Mouse (Mus musculus): ENCODE measurements around the gene Sephs2. TPM values are rescaled to one million over a fixed set of nuclear protein-coding genes. Genes with fewer than 3 reads are reported as not detected.

Sephs2 gene
- polyA plus RNA-seq, 1 experiment from 2014 or later = 104 TPM

DNA sequence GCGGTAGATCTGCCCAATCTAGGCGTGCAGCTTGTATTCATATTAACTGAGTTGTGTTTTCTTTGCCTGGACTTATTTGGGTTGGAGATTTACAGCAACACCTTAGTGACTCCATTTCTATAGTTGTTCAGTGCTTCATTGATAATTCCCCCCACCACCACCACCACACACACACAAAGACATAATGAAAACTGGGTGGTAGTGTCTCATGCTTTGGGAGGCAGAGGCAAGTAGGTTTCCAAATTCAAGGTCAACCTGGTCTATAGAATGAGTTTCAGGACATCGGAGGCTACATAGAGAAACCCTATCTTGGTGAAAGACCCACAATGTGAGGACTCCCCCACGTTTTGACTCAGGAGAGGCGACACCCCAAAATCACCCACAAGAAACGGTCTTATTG is 49.2 kb downstream of the Sephs2 start:
- H3K4me1 ChIP-seq (ENCODE audit: control insufficient read depth, insufficient read depth, low read length) = no peaks in the 10 kb centered on the region
- H3K9ac ChIP-seq (ENCODE audit: low read length) = no peak overlapping the region
- ATAC-seq (ENCODE audit: insufficient number of reproducible peaks, low FRiP score, low TSS enrichment, low read depth) = no peak
- no peak for DNase-seq (ENCODE audit: low spot score)
- no peaks in the 10 kb centered on the region for H3K27me3 ChIP-seq (ENCODE audit: control insufficient read depth, insufficient read depth, low read length)
- H3K9me3 ChIP-seq (ENCODE audit: control insufficient read depth, low read length) = no peaks in the 10 kb centered on the region; the same call in 1 of the 2 replicates
- H3K4me2 ChIP-seq (ENCODE audit: low read depth, severe bottlenecking) = no peak overlapping the region
- H3K27ac ChIP-seq (replicated peaks; ENCODE audit: low read depth, low read length) = no peak overlapping the region
- H3K4me3 ChIP-seq (ENCODE audit: low read depth, low read length) = no peak overlapping the region
- peaks cover 6% of the 10 kb centered on the region; the same call in 1 of the 2 replicates for H3K36me3 ChIP-seq (ENCODE audit: control insufficient read depth, insufficient read depth, low read length)
- WGBS = 88% methylated on average over 6 of the region's 6 CpGs

DNA sequence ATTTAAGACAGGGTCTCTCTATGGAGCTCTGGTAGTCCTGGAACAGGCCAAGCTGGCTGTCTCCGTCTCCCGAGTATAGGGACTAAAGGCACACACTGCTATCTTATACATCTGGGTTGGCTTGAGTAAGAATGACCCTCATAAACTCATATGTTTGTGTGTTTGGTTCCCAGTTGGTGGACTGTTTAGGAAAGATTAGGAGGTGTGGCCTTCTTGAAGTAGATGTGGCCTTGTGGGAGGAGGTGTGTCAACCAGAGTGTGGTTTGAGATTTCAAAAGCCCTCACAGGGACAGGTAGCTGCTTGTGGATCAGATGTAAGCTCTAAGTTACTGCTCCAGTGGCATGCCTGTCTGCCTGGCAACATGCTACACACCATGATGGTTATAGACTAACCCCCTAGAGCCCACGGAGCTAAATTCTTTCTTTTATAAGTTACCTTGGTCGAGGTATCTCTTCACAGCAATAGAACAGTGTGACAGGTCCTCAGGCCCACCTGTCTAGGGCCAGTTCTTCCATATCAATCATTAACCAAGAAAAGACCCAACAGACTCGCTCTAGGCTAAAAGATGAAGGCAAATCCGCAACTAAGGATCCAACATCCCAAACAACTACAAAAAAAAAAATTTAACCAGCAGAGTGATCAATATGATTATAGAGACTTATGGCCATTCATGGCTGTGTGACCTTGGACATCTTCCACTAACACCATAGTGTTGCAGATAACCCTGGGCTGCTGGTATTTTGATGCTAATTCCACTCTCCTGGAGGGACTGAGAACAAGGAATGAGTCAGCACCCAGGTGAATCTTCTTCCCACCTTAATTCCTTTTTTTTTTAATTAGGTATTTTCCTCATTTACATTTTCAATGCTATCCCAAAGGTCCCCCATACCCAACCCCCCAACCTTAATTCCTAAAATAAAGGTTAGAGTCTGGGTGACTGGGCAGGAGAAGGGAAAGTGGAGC is 50.1 kb downstream of the Sephs2 start:
- 79% methylated on average over 6 of the region's 6 CpGs for WGBS
- no peak overlapping the region for H3K4me2 ChIP-seq (ENCODE audit: low read depth, severe bottlenecking)
- DNase-seq (ENCODE audit: low spot score) (no peak), ATAC-seq (ENCODE audit: insufficient number of reproducible peaks, low FRiP score, low TSS enrichment, low read depth) (no peak)
- peaks cover under 1% of the 10 kb centered on the region; the same call in 1 of the 2 replicates for H3K36me3 ChIP-seq (ENCODE audit: control insufficient read depth, insufficient read depth, low read length)
- no peaks in the 10 kb centered on the region for H3K4me1 ChIP-seq (ENCODE audit: control insufficient read depth, insufficient read depth, low read length)
- no peak overlapping the region for H3K9ac ChIP-seq (ENCODE audit: low read length)
- H3K27me3 ChIP-seq (ENCODE audit: control insufficient read depth, insufficient read depth, low read length) = no peaks in the 10 kb centered on the region
- H3K27ac ChIP-seq (replicated peaks; ENCODE audit: low read depth, low read length) = no peak overlapping the region
- H3K9me3 ChIP-seq (ENCODE audit: control insufficient read depth, low read length) = no peaks in the 10 kb centered on the region; the same call in 1 of the 2 replicates
- H3K4me3 ChIP-seq (ENCODE audit: low read depth, low read length) = no peak overlapping the region

DNA sequence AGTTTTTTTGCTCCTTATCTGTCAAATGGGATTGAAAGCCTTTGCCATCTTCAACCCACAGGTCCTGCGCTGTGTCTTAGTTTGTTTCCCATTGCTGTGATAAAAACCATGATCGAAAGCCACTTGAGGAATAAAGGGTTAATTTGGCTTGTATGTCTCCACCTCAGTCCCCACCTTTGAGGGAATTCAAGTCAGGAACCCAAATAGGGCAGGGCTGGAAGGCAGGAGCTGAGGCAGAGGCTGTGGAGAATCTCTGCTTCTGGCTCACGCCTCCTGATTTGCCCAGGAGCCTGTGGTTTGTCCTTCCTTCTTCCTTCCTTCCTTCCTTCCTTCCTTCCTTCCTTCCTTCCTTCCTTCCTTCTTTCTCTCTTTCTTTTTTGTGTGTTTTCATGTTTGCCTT is 50.7 kb downstream of the Sephs2 start:
- Histone ChIP-seq H3K27ac (replicated peaks; ENCODE audit: low read depth, low read length) (no peak overlapping the region), H3K36me3 (ENCODE audit: control insufficient read depth, insufficient read depth, low read length) (no peaks in the 10 kb centered on the region), H3K9me3 (ENCODE audit: control insufficient read depth, low read length) (no peaks in the 10 kb centered on the region; the same call in 1 of the 2 replicates), H3K4me2 (ENCODE audit: low read depth, severe bottlenecking) (no peak overlapping the region), H3K4me3 (ENCODE audit: low read depth, low read length) (no peak overlapping the region), H3K27me3 (ENCODE audit: control insufficient read depth, insufficient read depth, low read length) (no peaks in the 10 kb centered on the region), H3K9ac (ENCODE audit: low read length) (no peak overlapping the region), H3K4me1 (ENCODE audit: control insufficient read depth, insufficient read depth, low read length) (no peaks in the 10 kb centered on the region)
- WGBS = 95% methylated on average over 3 of the region's 3 CpGs
- no peak for DNase-seq (ENCODE audit: low spot score)
- no peak for ATAC-seq (ENCODE audit: insufficient number of reproducible peaks, low FRiP score, low TSS enrichment, low read depth)

Other genes with a start within 250 kb of the Sephs2 start
- gene Maz, start 247.0 kb downstream of the Sephs2 start, polyA plus RNA-seq (2014; fragmentation: Nextera tagmentation; extraction: Ambion mirVana) = 84.8 TPM in 2 replicates
- gene Kif22, start 231.6 kb downstream of the Sephs2 start, polyA plus RNA-seq (2014; fragmentation: Nextera tagmentation; extraction: Ambion mirVana) = 196 and 199 TPM in 2 replicates
- gene Zg16, start 186.7 kb downstream of the Sephs2 start, polyA plus RNA-seq (2014; fragmentation: Nextera tagmentation; extraction: Ambion mirVana) = not detected in 2 replicates
- gene AI467606, start 182.7 kb downstream of the Sephs2 start, polyA plus RNA-seq (2014; fragmentation: Nextera tagmentation; extraction: Ambion mirVana) = 1.7 TPM in 2 replicates
- 1.3 and 1.6 TPM in 2 replicates for gene Qprt, start 151.8 kb downstream of the Sephs2 start, polyA plus RNA-seq (2014; fragmentation: Nextera tagmentation; extraction: Ambion mirVana)
- 0.05 and 0.20 TPM in 2 replicates for gene Spn, start 136.2 kb downstream of the Sephs2 start, polyA plus RNA-seq (2014; fragmentation: Nextera tagmentation; extraction: Ambion mirVana)
- 77.0 and 83.7 TPM in 2 replicates for gene Cd2bp2, start 78.0 kb downstream of the Sephs2 start, polyA plus RNA-seq (2014; fragmentation: Nextera tagmentation; extraction: Ambion mirVana)
- gene Tbc1d10b, start 65.6 kb downstream of the Sephs2 start, polyA plus RNA-seq (2014; fragmentation: Nextera tagmentation; extraction: Ambion mirVana) = 24.8 and 30.6 TPM in 2 replicates
- gene Mylpf, start 65.2 kb downstream of the Sephs2 start, polyA plus RNA-seq (2014; fragmentation: Nextera tagmentation; extraction: Ambion mirVana) = 33.6 and 33.7 TPM in 2 replicates
- gene Zfp553, start 41.0 kb downstream of the Sephs2 start, polyA plus RNA-seq (2014; fragmentation: Nextera tagmentation; extraction: Ambion mirVana) = 24.2 and 29.1 TPM in 2 replicates
- gene Sept1, start 40.9 kb downstream of the Sephs2 start, polyA plus RNA-seq (2014; fragmentation: Nextera tagmentation; extraction: Ambion mirVana) = 23.1 and 29.3 TPM in 2 replicates
- 65.6 and 69.0 TPM in 2 replicates for gene Zfp771, start 29.8 kb downstream of the Sephs2 start, polyA plus RNA-seq (2014; fragmentation: Nextera tagmentation; extraction: Ambion mirVana)
- gene Dctpp1, start 13.3 kb downstream of the Sephs2 start, polyA plus RNA-seq (2014; fragmentation: Nextera tagmentation; extraction: Ambion mirVana) = 290 and 292 TPM in 2 replicates
- gene Itgal, start 22.2 kb upstream of the Sephs2 start, polyA plus RNA-seq (2014; fragmentation: Nextera tagmentation; extraction: Ambion mirVana) = 0.18 and 0.44 TPM in 2 replicates
- 6.0 TPM in 2 replicates for gene Zfp768, start 71.5 kb upstream of the Sephs2 start, polyA plus RNA-seq (2014; fragmentation: Nextera tagmentation; extraction: Ambion mirVana)
- gene Zfp747, start 102.0 kb upstream of the Sephs2 start, polyA plus RNA-seq (2014; fragmentation: Nextera tagmentation; extraction: Ambion mirVana) = 8.6 and 9.2 TPM in 2 replicates
- 6.3 and 6.8 TPM in 2 replicates for gene 9130019O22Rik, start 113.1 kb upstream of the Sephs2 start, polyA plus RNA-seq (2014; fragmentation: Nextera tagmentation; extraction: Ambion mirVana)
- 7.4 and 9.0 TPM in 2 replicates for gene E430018J23Rik, start 119.6 kb upstream of the Sephs2 start, polyA plus RNA-seq (2014; fragmentation: Nextera tagmentation; extraction: Ambion mirVana)
- 7.5 and 7.7 TPM in 2 replicates for gene Zfp764, start 132.8 kb upstream of the Sephs2 start, polyA plus RNA-seq (2014; fragmentation: Nextera tagmentation; extraction: Ambion mirVana)
- 33.7 and 37.7 TPM in 2 replicates for gene Zfp688, start 148.0 kb upstream of the Sephs2 start, polyA plus RNA-seq (2014; fragmentation: Nextera tagmentation; extraction: Ambion mirVana)
- 16.5 and 17.6 TPM in 2 replicates for gene Zfp689, start 175.1 kb upstream of the Sephs2 start, polyA plus RNA-seq (2014; fragmentation: Nextera tagmentation; extraction: Ambion mirVana)
- gene Prr14, start 185.6 kb upstream of the Sephs2 start, polyA plus RNA-seq (2014; fragmentation: Nextera tagmentation; extraction: Ambion mirVana) = 49.1 and 53.4 TPM in 2 replicates
- gene Fbrs, start 205.1 kb upstream of the Sephs2 start, polyA plus RNA-seq (2014; fragmentation: Nextera tagmentation; extraction: Ambion mirVana) = 13.2 and 14.3 TPM in 2 replicates
- gene Srcap, start 237.9 kb upstream of the Sephs2 start, polyA plus RNA-seq (2014; fragmentation: Nextera tagmentation; extraction: Ambion mirVana) = 59.4 and 61.4 TPM in 2 replicates
- gene Gm42715, start 245.5 kb upstream of the Sephs2 start, polyA plus RNA-seq (2014; fragmentation: Nextera tagmentation; extraction: Ambion mirVana) = 19.4 and 21.0 TPM in 2 replicates

All from limb, embryonic 11.5 days (tissue).